Mouse (Mus musculus) ovary, postnatal 36 days (tissue): Measurements from ENCODE around the gene Trio.
A peak's percentile ranks its signal among the peaks of the same experiment; 100 is the strongest.

Experiments
- DNase-seq: peaks from one replicate; pipeline ENCODE4 v3.0.0; 2022; ENCODE audit warnings: low spot score, mixed read lengths

Gene Trio

DNA sequence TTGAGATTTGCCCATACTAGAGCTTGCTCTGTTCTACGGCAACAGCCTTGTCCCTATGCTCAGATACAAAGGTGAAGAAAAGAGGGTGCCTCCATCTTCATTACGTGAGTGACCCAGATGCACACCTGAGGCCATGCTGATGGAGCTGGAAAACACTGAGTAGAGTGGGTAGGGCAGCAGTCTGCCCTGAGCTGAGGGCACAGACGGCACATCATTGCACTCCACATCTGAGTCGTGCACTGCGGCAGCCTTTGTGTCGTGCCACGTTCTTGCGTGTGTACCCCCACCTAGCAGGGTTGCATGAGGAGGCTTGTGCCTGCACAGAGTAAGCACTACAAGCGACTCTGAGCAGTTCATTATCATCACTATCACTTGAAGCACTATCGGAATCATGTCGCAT is 80.8 kb downstream of the Trio start:
- DNase-seq, result no peak

DNA sequence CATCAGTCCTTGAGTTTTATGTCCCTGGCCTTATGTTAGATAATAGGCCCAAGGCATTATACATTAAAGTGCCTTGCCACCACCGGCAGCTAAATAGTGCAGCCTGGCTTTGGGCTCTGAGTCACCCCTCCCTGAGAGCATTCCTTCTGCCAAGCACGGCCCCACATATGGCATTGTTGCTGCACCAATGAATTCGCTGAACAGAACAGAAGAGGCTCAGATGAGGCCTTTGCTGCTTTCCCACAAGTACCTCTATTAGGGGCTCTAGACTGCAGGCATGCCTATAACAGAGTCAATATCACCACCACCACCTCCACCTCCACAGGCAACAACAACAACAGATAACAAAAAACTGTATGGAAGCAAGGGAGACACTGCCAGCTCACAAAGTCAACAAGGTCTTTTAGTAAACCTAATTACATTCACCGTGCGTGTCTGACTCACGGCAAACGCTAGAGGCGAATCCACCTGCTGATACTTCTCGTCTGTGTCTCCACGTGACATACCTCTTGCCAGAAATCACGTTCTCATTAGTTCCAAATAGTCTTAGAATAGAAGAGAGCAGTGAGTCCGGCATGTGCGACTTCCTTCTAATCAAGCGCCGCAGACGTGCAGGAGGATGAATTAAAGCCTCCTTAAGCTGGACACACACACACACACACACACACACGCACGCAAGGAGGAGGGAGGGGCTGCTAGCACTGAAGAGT is 82.0 kb downstream of the Trio start:
- no peak for DNase-seq

DNA sequence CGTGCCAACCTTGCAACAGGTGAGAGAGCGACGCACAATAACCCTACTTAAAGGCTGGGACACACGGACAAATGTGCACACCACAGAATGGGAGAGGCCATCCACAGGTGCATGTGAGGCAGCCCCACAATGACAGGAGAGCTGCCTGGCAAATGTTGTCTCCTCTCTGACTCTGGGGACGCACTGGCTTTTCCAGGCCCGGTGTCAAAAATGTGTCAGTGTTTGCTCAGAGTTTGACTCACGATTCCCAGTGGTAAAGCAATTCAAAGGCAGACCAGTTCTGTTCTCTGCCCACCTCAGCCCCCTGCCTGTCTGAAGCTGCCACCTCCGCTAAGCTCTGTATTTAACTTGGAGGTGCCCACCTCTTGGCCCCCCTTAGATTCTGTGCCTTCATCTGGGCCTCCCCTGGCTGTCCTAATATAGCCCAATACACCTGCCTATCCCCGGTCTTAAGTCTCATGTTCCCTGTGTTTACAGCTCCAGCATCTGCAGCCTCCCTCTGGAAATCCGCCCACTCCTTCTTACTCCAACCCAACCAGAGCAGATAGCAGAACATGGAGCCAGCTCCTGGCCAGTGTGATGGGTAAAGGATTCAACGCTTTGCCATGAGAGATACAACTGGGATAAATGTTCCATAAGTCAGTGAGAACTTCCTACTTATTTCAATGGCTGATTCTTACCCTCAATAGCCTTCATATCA is 83.3 kb downstream of the Trio start:
- DNase-seq, result no peak

- DNase-seq, result no peak
Observed at GRCm38 (mm10) chr15:27941441-27941840, 84.2 kb downstream of the Trio start.

GRCm38 (mm10) chr15:27941020-27941419 is 84.6 kb downstream of the Trio start:
- no peak for DNase-seq

DNA sequence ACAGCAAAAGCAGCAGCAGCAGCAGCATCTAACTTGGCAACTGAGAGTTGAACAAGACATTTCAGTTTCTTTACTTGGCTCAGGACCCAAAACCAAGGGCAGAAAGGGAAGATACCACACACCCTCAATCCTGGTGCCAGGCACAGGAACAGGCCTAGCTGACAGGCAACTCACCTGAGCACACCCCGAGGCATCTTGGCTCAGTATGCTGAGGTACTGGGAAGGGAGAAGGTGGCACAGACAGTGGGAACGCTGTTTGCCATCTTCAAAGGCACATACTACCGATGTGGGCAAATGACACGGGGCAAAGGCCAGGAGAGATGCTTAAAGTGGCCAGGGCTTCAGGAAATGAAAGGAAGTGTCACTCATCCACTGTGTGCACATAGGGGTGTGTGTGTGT is 85.6 kb downstream of the Trio start:
- no peak for DNase-seq

DNA sequence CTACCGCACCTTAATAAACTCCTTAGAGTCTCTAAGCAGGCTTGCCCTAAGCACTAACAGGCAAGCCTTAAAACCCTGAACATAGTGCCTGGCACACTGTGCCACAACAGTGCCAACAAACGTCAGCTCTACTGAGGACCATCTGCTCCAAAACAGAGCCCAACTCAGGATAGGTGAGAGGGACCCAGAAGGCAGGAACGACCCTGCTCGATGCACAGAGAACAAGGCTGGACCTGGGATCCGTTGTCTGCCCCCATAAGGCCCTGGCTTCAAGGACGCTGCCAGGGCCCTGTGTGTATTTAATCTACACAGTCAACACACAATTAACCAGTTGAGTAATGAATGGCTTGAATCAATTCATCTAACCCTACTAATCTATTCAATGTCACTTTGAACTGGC is 86.8 kb downstream of the Trio start:
- no peak for DNase-seq

- no peak for DNase-seq
Observed at GRCm38 (mm10) chr15:27937861-27938833, 87.5 kb downstream of the Trio start.

DNA sequence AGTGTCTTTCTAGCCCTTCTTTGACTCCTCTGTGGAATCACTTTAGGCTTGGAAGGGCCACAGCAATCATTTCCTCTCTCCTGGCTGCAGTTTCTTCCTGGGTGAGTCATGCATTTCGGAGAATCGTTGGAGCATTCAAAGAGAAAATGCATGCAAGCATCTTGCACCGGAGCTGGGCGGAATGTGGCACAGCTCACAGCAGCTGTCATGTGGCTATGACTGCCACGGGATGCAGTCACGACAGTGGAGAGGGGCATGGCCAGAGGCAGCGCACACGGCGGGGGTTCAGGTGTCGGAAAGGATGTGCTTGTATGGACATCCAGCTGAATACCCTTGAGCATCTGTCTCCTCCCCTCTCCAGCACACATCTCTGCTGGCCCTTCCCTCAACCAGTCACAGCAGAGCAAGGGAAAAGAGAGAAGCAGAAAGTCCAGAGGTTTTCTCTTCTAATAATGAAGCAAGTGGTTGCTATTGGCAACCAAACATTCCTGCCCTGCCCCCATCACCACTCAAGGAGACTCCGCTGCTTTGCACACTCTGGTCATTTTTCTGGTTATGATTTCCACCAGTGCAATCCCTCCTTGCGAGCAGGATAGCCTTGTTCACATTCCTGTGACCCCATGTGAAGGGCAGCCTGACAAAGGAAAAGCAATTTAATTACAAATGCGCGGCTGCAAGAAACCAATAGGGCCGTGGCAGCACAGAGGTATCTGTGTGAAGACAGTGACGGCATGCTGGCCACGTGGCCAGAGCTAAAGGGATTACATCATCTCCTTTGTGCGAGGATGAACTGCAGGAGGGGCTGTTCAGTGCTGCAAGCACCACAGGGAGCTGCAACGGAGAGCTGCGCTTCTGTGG is 88.4 kb downstream of the Trio start:
- peak; percentile 45 for DNase-seq

DNA sequence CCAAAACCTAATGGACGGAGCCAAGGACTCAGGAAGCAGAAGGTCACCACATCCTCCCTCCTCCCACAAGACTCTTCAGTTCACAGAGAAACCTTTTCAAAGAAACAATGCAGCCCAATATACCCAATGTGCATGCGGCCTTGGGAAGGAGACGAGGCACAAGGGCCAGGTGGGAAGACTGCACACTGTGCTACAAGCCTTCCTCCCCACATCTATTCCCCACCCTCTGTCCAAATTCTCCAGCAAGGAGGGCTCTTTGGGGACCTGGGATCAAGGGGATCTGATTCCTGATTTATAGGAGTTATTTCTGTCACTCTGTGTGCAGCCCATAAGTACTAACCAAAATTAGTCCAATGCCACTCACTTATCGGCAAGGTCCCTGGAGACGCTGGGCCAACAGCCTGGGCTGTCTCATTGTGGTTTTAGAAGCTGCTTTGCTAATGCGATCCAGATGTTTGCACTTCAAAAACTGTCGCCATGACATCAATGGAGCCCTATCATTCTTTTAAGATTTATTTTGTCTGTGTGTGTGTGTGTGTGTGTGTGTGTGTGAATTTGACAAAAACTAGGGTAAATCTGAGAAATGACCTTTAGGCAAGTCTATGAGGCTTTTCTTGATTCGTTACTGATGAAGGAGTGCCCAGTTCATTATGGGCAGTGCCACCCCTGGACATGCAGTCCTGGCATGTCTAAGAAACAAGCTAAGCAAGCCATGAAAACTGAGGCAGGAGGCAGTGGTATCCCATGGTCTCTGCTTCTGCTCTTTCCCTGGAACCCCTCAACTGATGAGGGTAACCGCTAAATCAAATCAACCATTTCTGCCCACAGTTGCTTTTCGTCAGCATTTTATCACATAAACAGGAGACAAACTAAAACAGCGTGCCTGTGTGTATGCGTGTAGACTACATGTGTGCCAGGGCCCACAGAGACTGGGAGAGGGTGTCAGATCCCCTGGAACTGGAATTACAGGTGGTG is 89.6 kb downstream of the Trio start:
- no peak for DNase-seq

- no peak for DNase-seq
Observed at GRCm38 (mm10) chr15:27933270-27933669, 92.4 kb downstream of the Trio start.

- DNase-seq, result no peak
Observed at GRCm38 (mm10) chr15:27931891-27932290, 93.8 kb downstream of the Trio start.

DNA sequence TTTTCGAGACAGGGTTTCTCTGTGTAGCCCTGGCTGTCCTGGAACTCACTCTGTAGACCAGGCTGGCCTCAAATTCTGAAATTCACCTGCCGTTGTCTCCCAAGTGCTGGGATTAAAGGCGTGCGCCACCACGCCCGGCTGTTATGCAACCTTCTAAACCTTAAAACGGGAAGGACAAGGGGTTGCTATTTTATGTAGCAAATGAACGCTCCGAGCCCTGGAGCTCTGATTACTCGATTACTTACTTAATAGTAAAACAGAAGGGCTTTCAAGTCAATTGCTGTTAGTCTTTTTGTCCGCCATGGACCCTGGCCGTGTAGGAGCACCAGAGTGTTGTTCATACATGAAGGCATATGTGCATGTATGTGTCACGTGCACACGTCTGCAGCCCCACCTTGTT is 94.2 kb downstream of the Trio start:
- DNase-seq, result no peak

DNA sequence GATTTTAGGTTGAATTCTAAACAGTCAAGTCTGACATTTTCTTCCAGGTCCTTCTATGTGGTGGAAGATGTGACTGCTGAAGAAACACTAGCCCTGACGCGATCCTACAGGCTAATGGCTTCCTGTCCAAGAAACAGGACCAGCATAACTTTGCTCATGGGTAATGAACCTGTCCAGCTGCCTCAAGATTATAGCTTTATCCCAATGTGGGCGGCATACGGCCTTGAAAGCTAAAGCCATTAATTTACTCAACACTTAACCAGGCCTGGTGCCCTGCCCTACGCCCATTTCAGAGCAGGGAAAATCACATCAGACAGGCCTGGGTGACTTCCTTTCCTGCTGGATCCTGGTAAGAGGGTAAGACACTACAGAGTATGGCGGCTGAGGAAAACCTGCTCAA is 98.0 kb downstream of the Trio start:
- DNase-seq, result no peak

DNA sequence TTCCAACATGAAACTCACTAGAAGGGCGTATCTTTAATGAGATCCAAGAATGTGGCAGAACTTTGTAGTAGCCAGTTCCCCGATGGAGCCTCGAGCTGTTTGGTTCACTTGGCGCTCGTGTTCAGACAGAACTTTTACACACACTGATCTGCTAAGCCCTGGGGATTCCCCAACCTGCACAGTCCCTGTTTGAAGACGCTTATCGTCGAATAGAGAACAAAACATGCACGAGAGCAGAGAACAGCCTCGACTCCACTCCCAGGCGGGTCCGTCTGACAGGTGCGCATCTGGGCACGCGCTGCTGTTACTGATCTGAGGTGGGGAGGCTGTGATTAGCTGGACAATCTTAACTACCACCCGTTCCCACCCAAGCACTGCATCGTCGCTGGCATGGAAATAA is 98.7 kb downstream of the Trio start:
- no peak for DNase-seq

DNA sequence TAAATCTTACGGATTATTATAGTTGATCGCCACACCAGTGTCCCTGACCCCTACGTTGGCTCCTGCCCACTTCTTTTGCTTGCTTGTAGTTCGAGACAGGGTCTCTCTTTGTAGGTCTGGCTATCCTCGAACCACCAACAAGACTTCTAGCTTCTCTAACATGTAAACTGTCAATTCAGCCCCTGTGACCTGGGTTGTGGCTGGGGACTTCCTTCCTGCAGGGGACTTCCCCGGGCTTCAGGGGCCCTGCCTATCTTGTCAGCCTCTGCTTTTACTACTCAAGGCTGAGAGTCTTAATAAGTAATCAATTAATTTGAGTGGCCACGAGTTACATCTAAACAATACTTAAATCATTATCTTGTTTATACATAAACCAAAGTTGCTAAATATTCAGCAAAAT is 99.2 kb downstream of the Trio start:
- no peak for DNase-seq

DNA sequence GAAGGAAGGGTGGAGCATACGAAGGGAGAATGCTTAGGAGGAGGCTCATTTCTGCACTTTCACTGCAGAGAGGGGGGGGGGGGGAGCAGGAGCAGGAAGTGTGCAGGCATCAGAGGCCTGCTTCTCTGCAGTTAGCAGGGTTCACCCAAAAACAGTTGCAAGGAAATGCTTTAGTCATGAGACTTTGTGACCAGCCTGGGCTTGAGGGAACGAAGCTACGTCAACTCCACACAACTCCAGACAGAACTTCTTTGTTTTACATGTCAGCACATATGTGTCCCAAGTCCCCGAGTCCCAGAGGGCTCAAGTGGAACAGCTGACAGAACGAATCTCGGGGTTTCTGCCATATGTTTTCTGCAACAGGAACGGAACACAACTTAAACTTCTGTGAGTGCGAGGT is 99.8 kb downstream of the Trio start:
- DNase-seq, result no peak

DNA sequence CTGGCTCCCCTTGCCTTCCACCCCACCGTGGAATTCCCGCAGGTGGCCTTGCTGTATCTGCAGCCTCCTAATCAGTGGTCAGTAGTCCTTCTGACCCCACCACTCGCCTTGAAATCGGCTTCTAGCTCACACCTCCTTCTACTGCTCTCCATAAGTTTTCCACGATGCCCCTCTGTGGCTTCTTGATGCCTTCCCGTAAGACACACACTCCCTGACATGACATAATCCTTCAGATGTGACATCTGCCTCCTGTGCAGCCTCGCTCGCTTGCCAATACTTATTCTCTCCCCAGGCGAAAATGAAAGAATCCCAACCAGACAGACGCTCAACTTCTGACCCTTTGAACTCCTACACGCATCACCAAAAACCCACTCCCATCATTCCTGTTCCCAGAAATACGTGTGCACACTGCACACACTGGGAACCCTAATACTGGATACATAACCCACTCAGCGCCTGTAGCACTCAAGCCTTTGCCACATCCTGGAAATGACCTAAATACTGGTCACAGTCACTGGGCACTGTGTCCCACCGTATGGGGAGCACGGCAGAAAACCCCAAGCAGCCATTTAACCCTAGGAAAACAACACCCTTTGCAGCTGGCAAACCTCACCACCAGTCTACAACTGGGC is 100.5 kb downstream of the Trio start:
- DNase-seq, result no peak

DNA sequence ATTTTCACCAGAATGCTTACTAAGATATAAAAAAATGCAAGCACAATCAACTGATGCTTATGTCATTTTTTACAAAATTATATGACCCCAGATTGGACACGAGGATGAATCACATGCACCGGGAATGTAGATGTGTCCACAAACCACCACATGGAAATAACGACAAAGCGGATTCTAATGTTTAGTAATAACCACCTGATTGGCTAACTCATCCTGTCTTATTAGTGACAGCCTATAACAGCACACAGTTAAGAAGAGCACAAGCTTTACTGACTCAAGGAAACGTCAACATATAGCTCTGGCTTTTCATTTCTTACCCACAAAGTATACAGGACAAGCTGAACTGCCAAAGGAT is 101.7 kb downstream of the Trio start:
- no peak for DNase-seq
